Mouse (Mus musculus) retina, postnatal 7 days (tissue): ENCODE results near the gene Lrfn4.
"Not testable (repeated sequence)": the region's sequence is repeated elsewhere in the genome, so short reads cannot be mapped to it uniquely, and the experiment has no call there.

Experiments used
- DNase-seq: peaks from one replicate; pipeline ENCODE4 v3.0.0-alpha.2; 2012; ENCODE audit warnings: low read depth, low spot score

The Lrfn4 gene

GRCm38 (mm10) chr19:4612181-4612961 lies 3.1 kb downstream of the Lrfn4 start:
- no peak for DNase-seq

GRCm38 (mm10) chr19:4610109-4610508 lies 5.4 kb downstream of the Lrfn4 start:
- no peak for DNase-seq

GRCm38 (mm10) chr19:4608511-4608910 lies 7.0 kb downstream of the Lrfn4 start:
- DNase-seq: no peak

GRCm38 (mm10) chr19:4607406-4607805 lies 8.1 kb downstream of the Lrfn4 start:
- no peak for DNase-seq

GRCm38 (mm10) chr19:4605654-4606053 lies 9.8 kb downstream of the Lrfn4 start:
- DNase-seq: no peak

- no peak for DNase-seq
Measured at GRCm38 (mm10) chr19:4603801-4604723, 11.4 kb downstream of the Lrfn4 start.

GRCm38 (mm10) chr19:4602459-4602858 lies 13.0 kb downstream of the Lrfn4 start:
- DNase-seq: no peak

GRCm38 (mm10) chr19:4596071-4596470 lies 19.4 kb downstream of the Lrfn4 start:
- DNase-seq: no peak

- DNase-seq: no peak
Measured at GRCm38 (mm10) chr19:4593792-4594522, 21.5 kb downstream of the Lrfn4 start.

GRCm38 (mm10) chr19:4590025-4590424 lies 25.4 kb downstream of the Lrfn4 start:
- DNase-seq: no peak

- no peak for DNase-seq
Measured at GRCm38 (mm10) chr19:4589081-4589480, 26.4 kb downstream of the Lrfn4 start.

- DNase-seq: no peak
Measured at GRCm38 (mm10) chr19:4588430-4588829, 27.0 kb downstream of the Lrfn4 start.

- DNase-seq: no peak
Measured at GRCm38 (mm10) chr19:4587426-4587825, 28.0 kb downstream of the Lrfn4 start.

- not testable (repeated sequence) for DNase-seq
Measured at GRCm38 (mm10) chr19:4586783-4587182, 28.7 kb downstream of the Lrfn4 start.

- no peak for DNase-seq
Measured at GRCm38 (mm10) chr19:4583856-4584255, 31.6 kb downstream of the Lrfn4 start.

GRCm38 (mm10) chr19:4579296-4579695 lies 36.2 kb downstream of the Lrfn4 start:
- no peak for DNase-seq

- DNase-seq: no peak
Measured at GRCm38 (mm10) chr19:4578799-4579198, 36.7 kb downstream of the Lrfn4 start.

- no peak for DNase-seq
Measured at GRCm38 (mm10) chr19:4573241-4573640, 42.2 kb downstream of the Lrfn4 start.

- no peak for DNase-seq
Measured at GRCm38 (mm10) chr19:4572467-4572866, 43.0 kb downstream of the Lrfn4 start.

GRCm38 (mm10) chr19:4572061-4572460 lies 43.4 kb downstream of the Lrfn4 start:
- DNase-seq: no peak

- no peak for DNase-seq
Measured at GRCm38 (mm10) chr19:4571658-4572057, 43.8 kb downstream of the Lrfn4 start.

- no peak for DNase-seq
Measured at GRCm38 (mm10) chr19:4570815-4571214, 44.7 kb downstream of the Lrfn4 start.
